Mouse (Mus musculus): ENCODE results near the gene Sec22b.

Sec22b gene

DNA sequence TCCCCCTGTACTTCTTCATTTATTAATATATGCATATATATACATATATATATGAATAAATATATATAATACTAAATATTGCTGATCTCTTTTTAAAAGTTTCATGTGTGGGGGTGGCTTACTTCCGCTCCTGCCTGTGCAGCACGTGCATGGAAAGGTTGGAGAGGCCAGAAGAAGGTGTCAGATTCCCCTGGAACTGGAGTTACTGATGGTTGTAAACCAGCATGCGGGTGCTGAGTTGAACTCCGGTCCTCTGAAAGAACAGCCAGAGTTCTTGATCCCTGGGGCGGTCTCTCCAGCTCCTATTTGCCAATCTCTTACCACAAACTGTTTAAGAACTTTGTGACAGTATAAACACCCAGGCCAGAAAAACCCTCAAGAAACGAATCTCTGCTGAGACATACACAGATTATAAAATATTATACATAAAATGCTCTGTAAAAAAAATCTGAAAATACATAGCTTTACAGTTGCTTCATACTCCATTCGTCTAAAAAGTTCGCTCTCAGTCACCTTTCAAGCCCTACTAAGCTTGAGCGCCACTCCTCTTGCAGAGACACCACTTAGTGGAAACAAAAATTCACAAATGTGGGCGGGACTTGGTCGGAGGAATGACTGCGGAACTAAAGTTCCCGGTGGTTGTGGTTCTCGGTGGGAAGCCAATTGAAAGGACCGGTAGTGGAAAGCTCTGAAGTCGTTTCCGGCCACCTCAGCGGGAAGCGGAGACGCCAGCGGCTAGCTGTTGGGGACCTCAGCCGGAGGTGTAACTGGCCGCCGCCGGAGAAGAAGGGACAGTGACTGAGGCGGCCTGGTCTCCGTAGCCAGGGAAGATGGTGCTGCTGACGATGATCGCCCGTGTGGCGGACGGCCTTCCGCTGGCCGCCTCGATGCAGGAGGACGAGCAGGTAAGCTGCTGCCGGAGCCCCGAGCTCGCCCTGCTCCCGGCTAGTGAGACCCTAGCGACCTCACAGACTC lies at the start of gene Sec22b:
Gene Sec22b, plus strand, starts transcription at position 675 of the 975 bp plus-strand sequence.
- in situ Hi-C loops (cut with MboI, MseI): no loop called here

DNA sequence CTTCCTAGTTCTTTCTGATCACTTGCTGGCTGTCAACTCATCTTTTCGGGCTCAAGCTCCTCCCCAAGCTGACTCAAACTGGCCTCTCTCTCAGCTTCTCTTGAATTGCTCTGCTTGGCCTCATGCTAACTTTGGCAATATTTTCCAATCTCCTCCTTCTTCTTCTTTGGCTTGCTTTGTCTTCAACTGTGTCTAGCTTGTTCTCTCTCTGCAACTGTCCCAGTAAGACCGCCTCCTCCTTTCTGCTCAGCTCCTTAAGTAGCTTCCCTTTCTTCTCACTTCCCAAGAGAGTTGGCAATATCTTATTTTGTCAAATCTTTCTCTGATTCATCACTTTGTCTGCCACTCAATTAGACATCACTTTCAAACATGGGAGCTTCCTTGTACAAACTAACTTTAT lies 49.2 kb upstream of the Sec22b start:
- in situ Hi-C loops (cut with MboI, MseI): no loop called here

GRCm38 (mm10) chr3:97854575-97855384 lies 46.2 kb upstream of the Sec22b start:
- in situ Hi-C loops (cut with MboI, MseI): no loop called here

DNA sequence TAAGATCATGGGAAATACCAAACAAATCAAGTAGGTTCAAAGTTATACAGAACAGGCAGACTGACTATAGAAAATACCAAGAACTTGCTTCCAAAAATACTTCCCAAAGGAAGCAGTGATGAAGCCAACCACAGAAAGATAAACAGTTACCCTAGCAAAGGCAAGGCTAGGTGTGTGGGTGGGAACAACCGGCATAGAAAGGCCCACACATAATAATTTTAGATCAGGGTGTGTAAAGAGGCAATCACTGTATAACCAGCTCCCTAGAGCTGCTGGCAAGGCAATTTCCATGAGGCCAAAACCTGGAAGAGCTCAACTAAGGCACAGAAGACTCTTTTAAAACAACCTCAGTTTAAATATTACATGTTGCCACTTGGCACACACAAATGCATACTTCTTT lies 41.6 kb upstream of the Sec22b start:
- in situ Hi-C loops (cut with MboI, MseI): no loop called here

GRCm38 (mm10) chr3:97860820-97861451 lies 40.1 kb upstream of the Sec22b start:
- in situ Hi-C loops (cut with MboI, MseI): loop anchor here (5.0 kb wide), 1 partner anchor 79 kb away; no protein-coding TSS in a partner anchor

DNA sequence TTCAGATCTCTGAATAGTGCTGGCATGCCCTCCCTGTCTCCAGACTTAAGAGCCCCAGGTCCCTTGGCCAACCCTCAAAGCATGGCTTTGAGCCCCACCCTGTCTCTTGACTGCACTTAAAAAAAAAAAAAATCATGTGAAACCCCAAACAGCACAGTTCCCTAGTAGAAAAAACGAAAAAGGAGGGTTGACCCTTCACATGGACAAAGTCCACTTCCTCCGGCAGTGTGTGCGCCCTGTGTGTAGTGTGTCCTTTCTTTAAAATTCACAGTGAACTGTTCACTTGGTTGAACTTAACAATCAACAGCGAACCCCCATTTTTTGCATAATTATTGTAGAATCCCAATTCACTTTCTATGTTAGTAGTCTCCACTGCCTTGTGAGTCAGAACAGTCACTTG lies 34.3 kb upstream of the Sec22b start:
- in situ Hi-C loops (cut with MboI, MseI): no loop called here

GRCm38 (mm10) chr3:97867221-97868023 lies 33.6 kb upstream of the Sec22b start:
- in situ Hi-C loops (cut with MboI, MseI): no loop called here

DNA sequence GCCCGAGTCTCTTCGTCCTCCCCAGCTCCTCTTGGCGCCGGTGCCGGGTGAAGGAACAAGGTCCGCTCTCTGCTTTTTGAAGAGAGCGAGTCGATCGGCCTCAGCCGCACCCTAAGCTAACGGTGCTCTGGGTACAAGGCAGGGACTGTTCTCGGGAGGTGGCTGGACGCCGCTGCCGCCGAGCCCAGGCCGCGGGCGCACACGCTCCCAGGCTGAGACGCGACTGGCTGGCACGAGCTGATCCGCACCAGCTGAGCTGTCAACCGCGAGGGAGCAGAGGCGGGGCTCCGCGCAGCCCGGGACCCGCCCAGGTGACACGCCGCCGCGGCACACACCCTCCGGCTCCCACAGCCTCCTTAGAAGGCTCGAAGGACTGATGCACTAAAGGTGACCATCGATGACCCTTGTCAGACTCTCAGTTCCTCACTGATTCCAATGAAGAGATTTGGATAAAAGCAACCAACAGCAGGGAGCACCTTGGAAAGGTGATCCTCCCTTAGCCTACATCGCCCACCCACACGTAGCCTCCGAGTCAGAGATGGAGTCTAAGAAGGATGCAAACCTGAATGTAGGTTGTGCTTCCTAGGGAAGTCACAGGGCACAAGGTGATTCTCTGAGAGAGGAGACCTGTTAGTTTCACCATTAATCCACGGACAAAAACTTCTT lies 32.8 kb upstream of the Sec22b start:
- in situ Hi-C loops (cut with MboI, MseI): no loop called here

GRCm38 (mm10) chr3:97868733-97869132 lies 32.3 kb upstream of the Sec22b start:
- in situ Hi-C loops (cut with MboI, MseI): no loop called here

DNA sequence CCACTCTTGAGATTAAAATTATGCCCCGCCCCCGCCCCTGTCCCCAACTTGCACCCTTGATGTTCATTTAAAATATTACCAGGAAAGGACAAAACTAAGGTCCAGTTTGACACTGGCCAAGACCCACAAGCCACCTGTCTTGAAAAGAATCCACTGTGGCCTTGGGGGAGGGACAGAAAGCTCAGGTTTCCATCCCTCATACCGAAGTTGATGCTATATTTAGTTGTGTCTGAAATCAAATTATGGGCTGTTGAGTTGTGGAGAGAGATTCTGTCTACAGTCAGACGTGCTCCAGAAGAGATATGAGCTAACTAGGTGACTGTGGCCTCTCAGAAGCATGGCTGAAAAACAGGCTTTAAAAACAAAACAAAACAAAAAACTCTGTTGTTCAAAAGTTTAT lies 31.3 kb upstream of the Sec22b start:
- in situ Hi-C loops (cut with MboI, MseI): no loop called here

- in situ Hi-C loops (cut with MboI, MseI): no loop called here
Measured at GRCm38 (mm10) chr3:97874777-97875176, 26.2 kb upstream of the Sec22b start.

DNA sequence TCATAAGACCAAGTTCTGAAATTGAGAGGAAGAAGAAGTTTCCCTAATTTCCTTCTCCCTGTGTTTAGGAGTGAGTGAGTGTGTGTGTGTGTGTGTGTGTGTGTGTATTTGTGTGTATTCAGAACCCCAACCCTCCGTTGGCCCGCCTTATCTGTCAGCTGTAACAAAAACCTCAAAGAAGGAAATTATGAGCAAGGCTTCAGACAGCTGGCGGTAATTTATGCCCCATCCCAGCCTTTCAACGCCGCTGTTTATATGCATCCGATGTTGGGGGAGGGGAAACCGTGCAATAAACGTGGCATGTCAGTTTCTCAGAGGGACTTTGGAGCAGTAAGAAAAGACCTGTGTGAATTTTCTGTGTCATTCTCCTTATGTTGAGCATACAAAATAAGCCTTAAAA lies 24.7 kb upstream of the Sec22b start:
- in situ Hi-C loops (cut with MboI, MseI): no loop called here

DNA sequence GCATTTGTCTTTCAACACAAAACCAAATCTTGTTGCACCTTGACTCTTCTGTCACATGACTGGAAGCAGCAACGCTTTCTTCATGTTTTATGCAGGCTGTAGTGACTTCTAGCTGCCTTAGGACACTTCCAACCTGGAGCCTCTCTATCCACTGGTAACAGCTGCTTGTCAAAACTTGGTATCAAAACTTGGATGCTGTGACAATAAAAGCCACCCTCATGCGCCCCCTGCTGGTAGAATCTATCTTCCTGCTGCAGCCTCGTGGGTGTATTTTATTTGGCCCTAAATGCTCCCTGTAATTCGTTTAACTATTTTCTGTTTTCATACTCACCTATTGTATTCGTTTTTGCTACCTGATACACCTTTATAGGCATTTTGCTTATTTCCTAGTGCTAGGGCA lies 21.8 kb upstream of the Sec22b start:
- in situ Hi-C loops (cut with MboI, MseI): no loop called here

DNA sequence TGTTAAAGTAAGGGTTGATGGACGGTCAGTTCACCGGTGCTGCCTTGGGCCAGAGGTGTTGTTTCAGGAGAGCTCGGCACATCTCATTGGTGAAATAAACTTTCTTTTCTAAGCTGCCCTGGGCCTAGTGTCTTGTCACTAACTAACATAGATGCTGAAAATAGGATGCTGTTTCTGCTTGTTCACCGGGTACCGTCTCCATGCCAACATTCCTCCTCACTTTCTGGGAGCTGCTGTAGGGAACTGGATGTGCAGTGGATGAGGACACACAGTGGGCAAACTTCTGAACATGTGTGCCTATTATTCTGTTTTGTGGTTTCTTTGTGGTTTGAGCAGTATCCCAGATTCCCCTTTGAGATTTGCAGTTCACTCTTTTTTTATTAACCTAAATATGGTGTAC lies 19.4 kb upstream of the Sec22b start:
- in situ Hi-C loops (cut with MboI, MseI): loop anchor here (5.0 kb wide), 1 partner anchor 199 kb away; no protein-coding TSS in a partner anchor

DNA sequence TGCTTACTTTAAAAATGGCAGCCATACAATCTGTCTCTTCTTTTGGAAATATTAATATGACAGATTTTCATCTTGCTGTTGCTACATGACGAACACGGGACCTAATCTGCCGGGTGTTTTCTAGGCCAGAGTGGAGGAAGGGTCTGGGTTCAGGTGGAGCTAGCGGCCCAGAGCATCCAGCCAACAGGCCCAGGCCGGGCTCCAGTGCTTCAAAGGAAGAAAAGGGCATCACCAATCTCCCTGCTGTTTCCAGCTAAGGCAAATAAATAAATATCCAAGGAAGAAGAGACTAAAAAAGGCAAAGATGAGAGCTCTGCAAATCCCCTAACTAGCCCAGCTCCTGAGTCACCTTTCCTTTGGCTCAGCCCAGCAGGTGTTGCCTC lies 13.2 kb upstream of the Sec22b start:
- in situ Hi-C loops (cut with MboI, MseI): no loop called here

GRCm38 (mm10) chr3:97888168-97888901 lies 12.7 kb upstream of the Sec22b start, which contains the start of gene Pde4dip:
TSS of gene Pde4dip (minus strand) at chr3:97888707.
- in situ Hi-C loops (cut with MboI, MseI): no loop called here

DNA sequence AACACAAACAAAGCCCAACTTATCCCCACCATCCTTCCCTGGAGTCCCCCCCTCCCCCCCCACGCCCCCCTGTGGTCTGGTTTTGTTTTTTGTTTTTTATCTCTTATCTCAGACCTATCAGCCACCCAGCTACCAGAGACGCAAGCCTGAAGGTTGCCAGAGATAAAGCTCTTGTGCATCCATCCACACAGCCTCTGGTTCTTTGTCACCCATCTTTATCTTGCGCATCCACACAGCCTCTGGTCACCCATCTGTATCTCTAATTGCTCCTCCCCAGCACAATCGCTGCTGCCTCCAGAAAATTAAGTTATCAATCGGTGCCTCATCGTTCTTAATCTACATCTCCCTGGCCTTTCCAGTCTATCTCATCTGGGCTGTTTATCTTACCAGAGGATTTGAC lies 10.8 kb upstream of the Sec22b start:
- in situ Hi-C loops (cut with MboI, MseI): no loop called here

DNA sequence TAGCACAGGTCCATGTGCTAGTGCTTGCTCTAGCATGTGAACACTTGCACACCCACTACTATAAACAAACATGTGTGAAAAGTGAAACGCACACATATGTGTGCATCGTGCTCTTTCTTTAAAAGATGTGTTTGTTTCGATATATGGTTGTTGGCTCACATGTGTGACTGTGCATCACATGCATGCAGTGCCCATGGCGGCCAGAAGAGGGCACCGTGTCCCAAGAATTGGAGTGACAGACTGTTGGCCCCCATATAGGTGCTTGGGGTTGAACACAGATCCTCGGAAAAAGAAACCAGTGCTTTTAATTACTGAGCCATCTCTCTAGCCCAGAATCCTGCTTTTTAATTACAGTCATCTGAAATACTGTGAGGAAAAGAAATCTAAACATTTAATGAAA lies 6.3 kb upstream of the Sec22b start:
- in situ Hi-C loops (cut with MboI, MseI): no loop called here

GRCm38 (mm10) chr3:97898381-97898780 lies 2.6 kb upstream of the Sec22b start:
- in situ Hi-C loops (cut with MboI, MseI): no loop called here

DNA sequence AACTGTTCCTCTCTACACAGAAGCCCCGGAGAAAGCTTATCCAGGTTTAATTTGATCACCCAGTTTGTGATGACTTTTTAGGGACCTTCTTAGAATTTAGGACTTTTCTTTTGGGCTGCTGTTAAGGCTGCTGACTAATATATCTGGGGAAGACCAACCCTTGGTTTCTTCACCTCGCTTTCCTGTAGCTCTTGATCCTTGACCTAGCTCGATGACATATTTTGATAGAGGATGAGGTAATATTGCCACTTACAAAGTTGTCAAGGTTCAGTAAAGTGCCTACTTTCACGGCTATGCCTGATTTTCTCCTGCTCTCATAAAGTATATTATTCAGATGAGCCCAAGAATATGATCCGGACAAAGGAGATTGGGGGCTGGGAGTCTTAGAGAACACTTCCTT lies 596 bp downstream of the Sec22b start:
- in situ Hi-C loops (cut with MboI, MseI): no loop called here

All from regulatory T cell (primary cell).